In genomic region chr6:88874868-88875508, GRCm38 (mm10) we compare ENCODE assay signal across 7 mouse cellular contexts. TPM values are rescaled to one million over a fixed set of nuclear protein-coding genes. Genes with fewer than 3 reads are reported as not detected.
DNase-seq lines count a peak whose midpoint lies in the region; ATAC-seq and TF ChIP-seq lines count a peak whose summit lies in the region.

TSS of gene Podxl2 (minus strand) at chr6:88875044.

- no peaks in the 10 kb centered on the region for H3K36me3 ChIP-seq in embryonic facial prominence, embryonic 12.5 days
- H3K36me3 ChIP-seq in kidney, adult 2 months (ENCODE audit: control insufficient read depth, insufficient read depth, low read length), result no peaks in the 10 kb centered on the region
- no peaks in the 10 kb centered on the region for H3K36me3 ChIP-seq in limb, embryonic 13.5 days
- no peaks in the 10 kb centered on the region for H3K36me3 ChIP-seq in midbrain, embryonic 14.5 days (ENCODE audit: control insufficient read depth, insufficient read depth, low read length)
- H3K36me3 ChIP-seq in stomach, postnatal 0 days (ENCODE audit: control insufficient read depth, insufficient read depth, low read length), result no peaks in the 10 kb centered on the region

- H3K27me3 ChIP-seq in embryonic facial prominence, embryonic 12.5 days, result peaks cover 6% of the 10 kb centered on the region; the same call in 1 of the 2 replicates
- H3K27me3 ChIP-seq in kidney, adult 2 months (replicated peaks; ENCODE audit: control insufficient read depth, insufficient read depth, low read length), result no peaks in the 10 kb centered on the region
- H3K27me3 ChIP-seq in limb, embryonic 13.5 days, result peaks cover 10% of the 10 kb centered on the region
- H3K27me3 ChIP-seq in midbrain, embryonic 14.5 days (ENCODE audit: control insufficient read depth, insufficient read depth, low read length), result no peaks in the 10 kb centered on the region
- no peaks in the 10 kb centered on the region for H3K27me3 ChIP-seq in stomach, postnatal 0 days (ENCODE audit: control insufficient read depth, insufficient read depth, low read length)

- peak within 1 kb of the TSS; percentile 89 for H3K9ac ChIP-seq in embryonic facial prominence, embryonic 12.5 days
- peak within 1 kb of the TSS; percentile 89 for H3K9ac ChIP-seq in limb, embryonic 13.5 days
- H3K9ac ChIP-seq in midbrain, embryonic 14.5 days (replicated peaks; ENCODE audit: low read length), result peak within 1 kb of the TSS; percentile 97
- H3K9ac ChIP-seq in stomach, postnatal 0 days (ENCODE audit: low read length), result peak within 1 kb of the TSS; percentile 68

- DNase-seq in brain, embryonic 14.5 days (ENCODE audit: low read depth), result peak; percentile 93
- DNase-seq in heart, adult 18-20 months, result peak; percentile 64
- DNase-seq in kidney, adult 2 months, result peak; percentile 54
- DNase-seq in midbrain, embryonic 14.5 days, result peak; percentile 95
- DNase-seq in stomach, postnatal 0 days (ENCODE audit: low spot score), result peak; percentile 71

- ATAC-seq in embryonic facial prominence, embryonic 12.5 days (ENCODE audit: insufficient number of reproducible peaks, insufficient read depth, low FRiP score, low TSS enrichment), result peak; percentile 62
- ATAC-seq in limb, embryonic 13.5 days (ENCODE audit: low FRiP score, low read depth), result peak; percentile 69
- peak; percentile 74 for ATAC-seq in midbrain, embryonic 14.5 days (ENCODE audit: low FRiP score, low TSS enrichment)
- ATAC-seq in stomach, postnatal 0 days (ENCODE audit: low FRiP score, low TSS enrichment), result peak; percentile 72

- peak within 1 kb of the TSS; percentile 87 for H3K4me3 ChIP-seq in embryonic facial prominence, embryonic 12.5 days
- peak within 1 kb of the TSS; percentile 53 for H3K4me3 ChIP-seq in kidney, adult 2 months (ENCODE audit: insufficient read depth, low read depth, low read length)
- H3K4me3 ChIP-seq in limb, embryonic 13.5 days, result peak within 1 kb of the TSS; percentile 87
- H3K4me3 ChIP-seq in midbrain, embryonic 14.5 days (replicated peaks; ENCODE audit: low read depth, low read length), result peak within 1 kb of the TSS; percentile 82
- peak within 1 kb of the TSS; percentile 67 for H3K4me3 ChIP-seq in stomach, postnatal 0 days (ENCODE audit: low read depth, low read length)

- TF ChIP-seq CTCF in brain, embryonic 14.5 days (IDR thresholded peaks at IDR 0.05; ENCODE audit: borderline replicate concordance, extremely low read depth, insufficient read depth, insufficient read length), result no peak
- no peak for TF ChIP-seq CTCF in kidney, adult 2 months (conservative IDR thresholded peaks at IDR 0.05; ENCODE audit: insufficient read depth, insufficient read length, low read depth, low read length)
- no peak for TF ChIP-seq CTCF in stomach, postnatal 0 days (IDR thresholded peaks at IDR 0.05; ENCODE audit: low read depth)

- 4% methylated on average over 62 of the region's 63 CpGs for WGBS in embryonic facial prominence, embryonic 12.5 days
- 8% methylated on average over 63 of the region's 63 CpGs for WGBS in kidney, adult 2 months
- WGBS in limb, embryonic 13.5 days, result 7% methylated on average over 41 of the region's 63 CpGs
- 6% methylated on average over 52 of the region's 63 CpGs for WGBS in midbrain, embryonic 14.5 days
- 7% methylated on average over 47 of the region's 63 CpGs for WGBS in stomach, postnatal 0 days

- no peak for TF ChIP-seq EP300 in stomach, postnatal 0 days (optimal IDR thresholded peaks at IDR 0.05)

- no peaks in the 10 kb centered on the region for H3K9me3 ChIP-seq in embryonic facial prominence, embryonic 12.5 days
- H3K9me3 ChIP-seq in limb, embryonic 13.5 days, result no peaks in the 10 kb centered on the region
- H3K9me3 ChIP-seq in midbrain, embryonic 14.5 days (ENCODE audit: control insufficient read depth, low read length), result no peaks in the 10 kb centered on the region
- H3K9me3 ChIP-seq in stomach, postnatal 0 days (ENCODE audit: control insufficient read depth, low read length), result no peaks in the 10 kb centered on the region

- H3K4me1 ChIP-seq in embryonic facial prominence, embryonic 12.5 days, result peaks cover 29% of the 10 kb centered on the region
- no peaks in the 10 kb centered on the region for H3K4me1 ChIP-seq in kidney, adult 2 months (ENCODE audit: control insufficient read depth, insufficient read depth, low read length)
- H3K4me1 ChIP-seq in limb, embryonic 13.5 days, result peaks cover 32% of the 10 kb centered on the region
- H3K4me1 ChIP-seq in midbrain, embryonic 14.5 days (ENCODE audit: control insufficient read depth, insufficient read depth, low read length), result peaks cover 36% of the 10 kb centered on the region
- no peaks in the 10 kb centered on the region for H3K4me1 ChIP-seq in stomach, postnatal 0 days (replicated peaks; ENCODE audit: control insufficient read depth, insufficient read depth)

- peak within 1 kb of the TSS; percentile 74; the same call in 1 of the 2 replicates for H3K27ac ChIP-seq in embryonic facial prominence, embryonic 12.5 days
- no peak within 1 kb of the TSS for H3K27ac ChIP-seq in kidney, adult 2 months (ENCODE audit: insufficient read depth, low read depth, low read length)
- H3K27ac ChIP-seq in limb, embryonic 13.5 days, result 0 out of 2 replicates have a peak within 1 kb of the TSS, but pooled peaks have one; percentile 15
- H3K27ac ChIP-seq in midbrain, embryonic 14.5 days (replicated peaks; ENCODE audit: low read depth, low read length), result peak within 1 kb of the TSS; percentile 95
- H3K27ac ChIP-seq in stomach, postnatal 0 days (replicated peaks), result no peak within 1 kb of the TSS; the same call in 1 of the 2 replicates

- TF ChIP-seq POLR2A in brain, embryonic 14.5 days (IDR thresholded peaks at IDR 0.05; ENCODE audit: borderline replicate concordance, extremely low read depth, insufficient read depth, insufficient read length, poor library complexity, severe bottlenecking), result peak; percentile 78
- no peak for TF ChIP-seq POLR2A in kidney, adult 2 months (IDR thresholded peaks at IDR 0.05; ENCODE audit: low read depth, low read length)

- H3K4me2 ChIP-seq in embryonic facial prominence, embryonic 12.5 days (replicated peaks), result peak within 1 kb of the TSS; percentile 95
- peak within 1 kb of the TSS; percentile 96 for H3K4me2 ChIP-seq in limb, embryonic 13.5 days (replicated peaks)
- H3K4me2 ChIP-seq in midbrain, embryonic 14.5 days (ENCODE audit: low read length), result peak within 1 kb of the TSS; percentile 93
- H3K4me2 ChIP-seq in stomach, postnatal 0 days (replicated peaks; ENCODE audit: low read depth), result peak within 1 kb of the TSS; percentile 97

RNA-seq across cellular contexts. Expression of gene Podxl2, which starts in this region (rescaled TPM):
- 1,097 and 1,604 TPM in 2 replicates for polyA plus RNA-seq in brain, embryonic 14.5 days (2012; rRNA removed)
- 138 and 153 TPM in 2 replicates for polyA plus RNA-seq in embryonic facial prominence, embryonic 12.5 days (2016; fragmentation: Nextera tagmentation; extraction: Ambion mirVana)
- total RNA-seq in heart, adult 18-20 months (2021), result 10 to 100 TPM; 15.0 to 18.8 TPM
- 12.5 and 15.7 TPM in 2 replicates for polyA plus RNA-seq in kidney, adult 2 months (2012; rRNA removed)
- 108 and 114 TPM in 2 replicates for polyA plus RNA-seq in limb, embryonic 13.5 days (2015; fragmentation: Nextera tagmentation; extraction: Ambion mirVana)
- polyA plus RNA-seq in midbrain, embryonic 14.5 days (2014; fragmentation: Nextera tagmentation; extraction: Ambion mirVana), result 525 and 630 TPM in 2 replicates
- polyA plus RNA-seq in stomach, postnatal 0 days (2015; fragmentation: Nextera tagmentation; extraction: Ambion mirVana), result 31.4 and 38.5 TPM in 2 replicates

Comparison
In these comparisons a context has a peak if more than half of its experiments do, and no peak if none do; other contexts are left out.
1. H3K27ac ChIP-seq: peak in embryonic facial prominence, embryonic 12.5 days (single experiment), limb, embryonic 13.5 days (single experiment) and midbrain, embryonic 14.5 days (single experiment); none in kidney, adult 2 months (single experiment) and stomach, postnatal 0 days (single experiment).
2. Peak in every context shown above with its lines, with median percentiles within 50 percentile points of each other: DNase-seq, ATAC-seq, H3K4me2 ChIP-seq, H3K4me3 ChIP-seq and H3K9ac ChIP-seq.